25 mouse cellular contexts compared by ENCODE assay signal in the genomic region with DNA sequence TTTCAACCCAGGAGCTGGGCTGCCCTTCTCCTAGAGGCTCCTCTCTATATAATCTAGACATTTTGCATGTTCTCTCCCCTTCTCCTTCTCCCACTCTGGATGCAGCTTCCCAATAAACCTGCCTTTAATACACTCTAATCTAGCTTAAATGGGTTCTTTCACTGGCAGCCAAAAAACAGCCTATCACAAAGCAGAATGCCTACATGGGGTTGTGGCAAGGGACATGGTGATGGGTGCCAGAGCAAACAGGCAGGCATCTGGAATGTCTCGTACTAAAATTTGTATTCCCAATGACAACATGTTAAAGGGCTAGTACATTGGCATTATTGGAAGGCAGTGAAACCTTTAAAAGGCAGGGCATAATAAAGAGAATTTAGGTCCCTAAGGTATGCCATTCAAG. TPM values are rescaled to one million over a fixed set of nuclear protein-coding genes. Genes with fewer than 3 reads are reported as not detected.
"Had no signal": no experiment of that assay in that cellular context is flagged by ENCODE, and none has a peak within 500 bp of the region (broad histone marks: within the 10 kb centered on the region; RNA-seq: fewer than 3 reads in every experiment).

No protein-coding gene starts in this region.

- ATAC-seq: forebrain, embryonic 13.5 days; forebrain, embryonic 14.5 days; forebrain, embryonic 15.5 days; forebrain, embryonic 16.5 days; forebrain, postnatal 0 days had no signal

- H3K4me3 ChIP-seq: embryonic facial prominence, embryonic 10.5 days; embryonic facial prominence, embryonic 12.5 days; embryonic facial prominence, embryonic 13.5 days; embryonic facial prominence, embryonic 15.5 days; erythroblast, embryonic 14.5 days; forebrain, embryonic 10.5 days; forebrain, embryonic 12.5 days; forebrain, embryonic 13.5 days; forebrain, embryonic 15.5 days; gastrocnemius, adult 2 months had no signal

- H3K9me3 ChIP-seq: embryonic facial prominence, embryonic 10.5 days; embryonic facial prominence, embryonic 12.5 days; embryonic facial prominence, embryonic 13.5 days; embryonic facial prominence, embryonic 15.5 days; forebrain, embryonic 10.5 days; forebrain, embryonic 12.5 days; forebrain, embryonic 13.5 days; forebrain, embryonic 15.5 days had no signal

- H3K4me1 ChIP-seq: embryonic facial prominence, embryonic 10.5 days; embryonic facial prominence, embryonic 12.5 days; embryonic facial prominence, embryonic 13.5 days; embryonic facial prominence, embryonic 15.5 days; forebrain, embryonic 10.5 days; forebrain, embryonic 12.5 days; forebrain, embryonic 13.5 days; forebrain, embryonic 15.5 days had no signal

- H3K27ac ChIP-seq: embryonic facial prominence, embryonic 10.5 days; embryonic facial prominence, embryonic 12.5 days; embryonic facial prominence, embryonic 13.5 days; embryonic facial prominence, embryonic 15.5 days; forebrain, embryonic 10.5 days; forebrain, embryonic 12.5 days; forebrain, embryonic 13.5 days; forebrain, embryonic 15.5 days had no signal

- DNase-seq: cerebellum, adult 8-10 months; cerebellum, adult 9-10 months; cerebellum, adult 9-11 months; cerebellum, postnatal 10 days; cerebellum, postnatal 14 days; cerebellum, postnatal 25 days; cerebellum, postnatal 36 days; embryo, embryonic 11 days; forebrain, postnatal 0 days; gastrocnemius, adult 2 months; gastrocnemius, postnatal 10 days; gastrocnemius, postnatal 14 days; gastrocnemius, postnatal 25 days; gastrocnemius, postnatal 36 days had no signal

- H3K4me2 ChIP-seq: embryonic facial prominence, embryonic 12.5 days; embryonic facial prominence, embryonic 13.5 days; embryonic facial prominence, embryonic 15.5 days; forebrain, embryonic 12.5 days; forebrain, embryonic 13.5 days; forebrain, embryonic 15.5 days had no signal

- H3K9ac ChIP-seq: embryonic facial prominence, embryonic 12.5 days; embryonic facial prominence, embryonic 13.5 days; embryonic facial prominence, embryonic 15.5 days; forebrain, embryonic 12.5 days; forebrain, embryonic 13.5 days; forebrain, embryonic 15.5 days; forebrain, postnatal 0 days had no signal

- H3K27me3 ChIP-seq: embryonic facial prominence, embryonic 12.5 days; embryonic facial prominence, embryonic 13.5 days; embryonic facial prominence, embryonic 15.5 days; forebrain, embryonic 12.5 days; forebrain, embryonic 13.5 days; forebrain, embryonic 15.5 days had no signal

RNA-seq across cellular contexts. Expression of a gene that starts 36.6 kb away (rescaled TPM):
- polyA plus RNA-seq: erythroblast, embryonic 14.5 days had no signal
